Mouse (Mus musculus): ENCODE measurements around the gene B3gnt3. TPM values are rescaled to one million over a fixed set of nuclear protein-coding genes. Genes with fewer than 3 reads are reported as not detected.

B3gnt3 gene
- polyA plus RNA-seq, 1 experiment from 2014 or later: 0.10 TPM

DNA sequence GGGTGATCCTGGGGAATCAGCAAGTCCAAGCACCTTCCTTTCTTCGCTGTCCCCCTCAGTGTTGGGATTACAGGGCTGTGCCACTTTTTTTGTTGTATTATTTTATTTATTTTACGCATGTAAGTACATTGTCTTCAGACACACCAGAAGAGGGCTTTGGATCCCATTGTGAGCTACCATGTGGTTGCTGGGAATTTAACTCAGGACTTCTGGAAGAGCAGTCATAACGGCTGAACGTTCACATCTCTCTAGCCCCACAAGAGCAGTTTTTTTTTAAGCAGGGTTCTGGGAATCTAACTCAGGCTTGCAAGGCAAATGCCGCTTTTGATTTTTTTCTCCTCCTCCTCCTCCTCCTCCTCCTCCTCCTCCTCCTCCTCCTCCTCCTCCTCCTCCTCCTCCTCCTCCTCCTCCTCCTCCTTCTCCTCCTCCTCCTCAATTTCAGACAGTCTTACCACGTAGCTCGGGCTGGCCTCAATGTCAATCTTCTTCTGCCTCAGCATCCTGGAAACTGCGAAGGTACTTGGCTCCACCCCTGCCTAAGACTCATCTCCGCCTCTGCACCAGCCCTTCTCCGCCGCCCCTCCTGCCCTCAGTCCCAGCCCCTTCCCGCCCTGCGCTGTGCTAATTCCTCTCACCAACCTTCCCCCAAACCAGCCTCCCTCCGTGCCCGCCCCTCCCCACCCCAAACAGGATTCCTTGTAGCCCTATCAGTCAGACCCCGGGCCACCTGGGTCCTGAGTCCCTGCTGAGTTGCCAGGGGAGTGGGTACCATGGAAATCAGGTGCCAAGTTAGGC is 27.4 kb upstream of the B3gnt3 start:
- H3K4me1 ChIP-seq (ENCODE audit: control insufficient read depth, insufficient read depth, low read length): peaks cover 7% of the 10 kb centered on the region; the same call in 1 of the 2 replicates
- H3K36me3 ChIP-seq (ENCODE audit: control insufficient read depth, insufficient read depth, low read length): no peaks in the 10 kb centered on the region
- peak; percentile 55 for DNase-seq (ENCODE audit: low spot score)
- peak overlapping the region; percentile 29 for H3K4me3 ChIP-seq (ENCODE audit: low read depth, low read length)
- H3K4me2 ChIP-seq (ENCODE audit: low read length): peak overlapping the region; percentile 55
- no peaks in the 10 kb centered on the region for H3K9me3 ChIP-seq (replicated peaks; ENCODE audit: control insufficient read depth, low read length)
- 2% methylated on average over 13 of the region's 16 CpGs for WGBS
- ATAC-seq: peak; percentile 25
- no peak overlapping the region; the same call in 1 of the 2 replicates for H3K27ac ChIP-seq (ENCODE audit: low read depth, low read length)
- peak overlapping the region; percentile 30; the same call in 1 of the 2 replicates for H3K9ac ChIP-seq (ENCODE audit: low read length)
- H3K27me3 ChIP-seq (replicated peaks; ENCODE audit: control insufficient read depth, insufficient read depth, low read length): no peaks in the 10 kb centered on the region; the same call in 1 of the 2 replicates

DNA sequence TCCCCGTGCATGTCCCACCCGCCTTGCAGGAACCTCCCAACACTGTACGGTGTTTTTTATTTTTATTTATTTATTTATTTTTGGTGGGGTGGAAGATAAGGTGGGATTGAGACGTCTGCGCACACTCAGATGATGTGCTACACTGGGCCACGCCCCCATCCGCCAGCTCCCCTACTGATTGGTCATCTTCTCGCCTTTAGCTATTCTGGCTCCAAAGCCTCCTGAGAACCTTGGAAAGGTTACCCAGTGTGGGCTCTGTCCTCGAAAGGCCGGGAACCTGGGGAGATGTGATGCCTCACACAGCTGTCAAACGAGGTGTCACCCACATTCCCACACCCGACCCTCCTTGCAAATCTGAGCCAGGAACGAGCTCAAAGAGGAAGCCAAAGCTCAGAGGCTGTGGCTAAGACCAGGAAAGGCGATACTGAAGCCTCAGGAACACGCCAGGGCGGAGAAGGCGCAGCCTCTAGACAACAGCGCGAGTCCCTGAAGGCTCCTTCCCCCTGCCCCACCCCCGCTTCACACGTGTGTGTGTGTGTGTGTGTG is 26.7 kb upstream of the B3gnt3 start:
- peak; percentile 27; the same call in 1 of the 2 replicates for ATAC-seq
- Histone ChIP-seq H3K27me3 (replicated peaks; ENCODE audit: control insufficient read depth, insufficient read depth, low read length) (no peaks in the 10 kb centered on the region; the same call in 1 of the 2 replicates), H3K9ac (ENCODE audit: low read length) (peak overlapping the region; percentile 30; the same call in 1 of the 2 replicates), H3K4me1 (ENCODE audit: control insufficient read depth, insufficient read depth, low read length) (peaks cover 7% of the 10 kb centered on the region; the same call in 1 of the 2 replicates), H3K27ac (ENCODE audit: low read depth, low read length) (no peak overlapping the region; the same call in 1 of the 2 replicates), H3K4me3 (ENCODE audit: low read depth, low read length) (peak overlapping the region; percentile 29), H3K36me3 (ENCODE audit: control insufficient read depth, insufficient read depth, low read length) (no peaks in the 10 kb centered on the region), H3K4me2 (ENCODE audit: low read length) (peak overlapping the region; percentile 55), H3K9me3 (replicated peaks; ENCODE audit: control insufficient read depth, low read length) (no peaks in the 10 kb centered on the region)
- peak; percentile 76 for DNase-seq (ENCODE audit: low spot score)
- WGBS: 7% methylated on average over 19 of the region's 21 CpGs

DNA sequence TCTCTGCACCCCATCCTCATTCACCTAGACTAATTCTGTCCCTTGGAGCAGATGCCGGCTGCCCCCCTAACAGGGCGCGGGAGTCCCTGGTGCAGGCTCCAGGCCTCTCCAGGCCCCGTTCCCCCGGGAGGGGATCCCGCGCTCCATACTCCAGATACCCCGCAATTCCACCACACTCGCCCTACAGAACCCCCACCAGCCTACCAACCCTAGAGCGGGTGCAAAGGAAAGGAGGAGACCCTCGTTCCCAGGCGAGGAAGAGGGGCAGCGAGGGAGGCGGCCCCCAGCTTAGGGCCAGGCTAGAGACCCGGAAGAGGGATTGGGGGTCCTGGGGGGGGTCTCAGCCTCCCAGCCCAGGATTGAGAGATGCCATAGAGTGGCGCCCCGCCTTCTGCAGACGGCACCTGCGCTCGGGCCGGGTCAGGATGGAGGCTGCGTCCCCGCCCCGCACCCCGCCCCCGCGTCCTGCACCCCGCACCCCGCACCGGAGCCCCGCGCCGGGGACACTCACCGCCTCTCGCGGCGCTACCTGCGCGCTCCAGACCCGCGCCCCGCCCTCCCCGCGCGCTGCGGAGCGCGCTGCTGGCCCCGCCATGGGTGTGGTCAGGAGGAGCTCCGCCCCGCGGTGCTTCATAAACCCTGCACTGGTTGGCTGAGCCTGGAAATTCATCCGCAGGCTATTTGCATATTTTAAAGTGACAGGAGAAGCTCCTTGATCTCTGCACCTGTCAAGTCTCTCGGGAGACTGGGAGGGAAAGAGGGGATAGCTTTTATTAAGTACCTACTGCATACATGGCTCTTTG is 23.7 kb upstream of the B3gnt3 start, which contains the start of gene Fcho1:
Fcho1 (minus strand) TSS at position 595 of the 803 bp plus-strand sequence.
- H3K27ac ChIP-seq (ENCODE audit: low read depth, low read length): peak within 1 kb of the TSS; percentile 33; the same call in 1 of the 2 replicates
- ATAC-seq: peak; percentile 89
- H3K36me3 ChIP-seq (ENCODE audit: control insufficient read depth, insufficient read depth, low read length): no peaks in the 10 kb centered on the region
- DNase-seq (ENCODE audit: low spot score): peak; percentile 97
- H3K9ac ChIP-seq (ENCODE audit: low read length): peak within 1 kb of the TSS; percentile 84
- WGBS: 1% methylated on average over 42 of the region's 54 CpGs
- H3K4me3 ChIP-seq (ENCODE audit: low read depth, low read length): peak within 1 kb of the TSS; percentile 67
- H3K4me1 ChIP-seq (ENCODE audit: control insufficient read depth, insufficient read depth, low read length): peaks cover 20% of the 10 kb centered on the region
- no peaks in the 10 kb centered on the region for H3K27me3 ChIP-seq (replicated peaks; ENCODE audit: control insufficient read depth, insufficient read depth, low read length)
- H3K9me3 ChIP-seq (replicated peaks; ENCODE audit: control insufficient read depth, low read length): no peaks in the 10 kb centered on the region
- peak within 1 kb of the TSS; percentile 84 for H3K4me2 ChIP-seq (ENCODE audit: low read length)

DNA sequence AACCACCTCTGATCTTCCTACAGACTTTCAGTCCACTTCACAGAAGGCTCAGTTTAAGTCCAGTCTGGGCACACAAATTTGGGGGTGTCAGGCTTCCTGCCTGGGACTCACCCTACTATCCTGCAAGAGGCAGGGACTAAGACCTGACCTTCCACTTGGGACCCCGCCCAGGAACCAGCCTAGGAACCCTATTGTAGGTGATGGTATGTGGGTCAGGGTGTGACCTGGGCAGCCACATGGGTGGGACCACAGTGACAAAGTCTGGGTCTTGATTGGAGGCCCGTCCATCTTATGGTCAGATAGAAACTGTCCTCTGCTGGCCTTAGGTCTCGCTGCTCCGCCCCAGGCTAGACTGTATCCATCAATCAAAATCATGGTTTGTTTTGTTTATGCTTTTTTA is 22.8 kb upstream of the B3gnt3 start:
- Histone ChIP-seq H3K27ac (ENCODE audit: low read depth, low read length) (no peak overlapping the region), H3K36me3 (ENCODE audit: control insufficient read depth, insufficient read depth, low read length) (no peaks in the 10 kb centered on the region), H3K4me1 (ENCODE audit: control insufficient read depth, insufficient read depth, low read length) (peaks cover 29% of the 10 kb centered on the region), H3K4me2 (ENCODE audit: low read length) (peak overlapping the region; percentile 84), H3K27me3 (replicated peaks; ENCODE audit: control insufficient read depth, insufficient read depth, low read length) (no peaks in the 10 kb centered on the region), H3K9ac (ENCODE audit: low read length) (peak overlapping the region; percentile 84), H3K9me3 (replicated peaks; ENCODE audit: control insufficient read depth, low read length) (no peaks in the 10 kb centered on the region), H3K4me3 (ENCODE audit: low read depth, low read length) (peak overlapping the region; percentile 67)
- DNase-seq (ENCODE audit: low spot score) (no peak), ATAC-seq (no peak)
- WGBS: 68% methylated on average over 4 of the region's 4 CpGs

DNA sequence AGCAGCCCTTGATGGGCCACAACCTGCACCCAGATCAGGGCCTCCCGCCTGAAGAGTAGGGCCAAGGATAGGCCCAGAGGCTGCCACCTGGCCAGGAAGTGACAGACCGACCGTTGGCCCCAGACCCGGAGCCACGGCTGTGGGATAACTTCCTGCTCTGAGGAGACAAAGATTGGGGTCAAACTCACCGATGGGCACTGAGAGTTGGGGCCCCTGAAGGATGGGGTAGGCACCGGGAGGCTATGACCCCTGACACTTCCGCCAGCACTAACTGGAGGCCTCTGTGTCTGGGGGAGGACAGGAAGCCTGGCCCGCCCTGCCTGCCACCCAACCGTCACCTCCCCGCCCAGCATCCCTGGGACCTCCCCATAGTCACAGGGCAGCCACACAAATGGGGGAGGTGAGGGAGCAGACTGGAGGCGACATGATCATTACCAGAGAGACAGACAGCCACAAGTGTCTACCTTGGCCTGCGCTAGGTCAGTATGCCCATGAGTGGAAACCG is 21.5 kb upstream of the B3gnt3 start:
- H3K27me3 ChIP-seq (replicated peaks; ENCODE audit: control insufficient read depth, insufficient read depth, low read length): no peaks in the 10 kb centered on the region
- H3K4me1 ChIP-seq (ENCODE audit: control insufficient read depth, insufficient read depth, low read length): peaks cover 40% of the 10 kb centered on the region
- DNase-seq (ENCODE audit: low spot score): no peak
- ATAC-seq: no peak
- H3K4me2 ChIP-seq (ENCODE audit: low read length): no peak overlapping the region
- no peak overlapping the region for H3K9ac ChIP-seq (ENCODE audit: low read length)
- H3K27ac ChIP-seq (ENCODE audit: low read depth, low read length): no peak overlapping the region
- H3K4me3 ChIP-seq (ENCODE audit: low read depth, low read length): no peak overlapping the region
- H3K9me3 ChIP-seq (replicated peaks; ENCODE audit: control insufficient read depth, low read length): no peaks in the 10 kb centered on the region
- WGBS: 74% methylated on average over 14 of the region's 14 CpGs
- H3K36me3 ChIP-seq (ENCODE audit: control insufficient read depth, insufficient read depth, low read length): no peaks in the 10 kb centered on the region

DNA sequence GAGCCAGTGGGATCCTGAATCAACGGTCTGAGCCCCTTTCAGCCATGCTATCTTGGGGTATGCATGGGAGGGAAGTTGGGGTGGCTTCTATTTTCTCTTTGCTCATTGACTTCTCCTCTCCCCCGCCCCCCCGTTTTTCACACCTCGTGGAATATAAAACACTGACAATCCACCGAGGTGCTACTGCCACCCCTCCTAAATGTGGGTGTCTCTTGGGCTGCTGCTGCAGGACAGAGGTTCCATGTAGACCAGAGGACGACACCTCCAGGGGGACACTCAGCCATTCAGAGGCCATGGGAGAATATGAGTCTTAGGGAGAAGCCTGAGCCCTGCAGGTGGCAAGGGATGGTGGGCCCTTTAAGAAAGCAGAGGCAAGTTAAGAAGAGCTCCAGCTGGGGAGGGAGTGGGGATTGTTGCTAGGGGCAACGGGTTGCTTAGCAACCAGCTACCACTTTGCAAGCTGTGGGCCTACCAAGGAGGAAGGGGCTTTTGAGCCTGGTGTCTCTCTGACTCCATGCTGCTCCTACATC is 18.4 kb upstream of the B3gnt3 start:
- peaks cover 26% of the 10 kb centered on the region for H3K36me3 ChIP-seq (ENCODE audit: control insufficient read depth, insufficient read depth, low read length)
- peak overlapping the region; percentile 38 for H3K4me2 ChIP-seq (ENCODE audit: low read length)
- peak overlapping the region; percentile 32; the same call in 1 of the 2 replicates for H3K9ac ChIP-seq (ENCODE audit: low read length)
- DNase-seq (ENCODE audit: low spot score) (peak; percentile 97), ATAC-seq (peak; percentile 87)
- no peaks in the 10 kb centered on the region for H3K9me3 ChIP-seq (replicated peaks; ENCODE audit: control insufficient read depth, low read length)
- 0 out of 2 replicates have a peak overlapping the region, but pooled peaks have one; percentile 5 for H3K4me3 ChIP-seq (ENCODE audit: low read depth, low read length)
- peak overlapping the region; percentile 84 for H3K27ac ChIP-seq (ENCODE audit: low read depth, low read length)
- H3K4me1 ChIP-seq (ENCODE audit: control insufficient read depth, insufficient read depth, low read length): peaks cover 39% of the 10 kb centered on the region
- 24% methylated on average over 7 of the region's 7 CpGs for WGBS
- H3K27me3 ChIP-seq (replicated peaks; ENCODE audit: control insufficient read depth, insufficient read depth, low read length): no peaks in the 10 kb centered on the region

DNA sequence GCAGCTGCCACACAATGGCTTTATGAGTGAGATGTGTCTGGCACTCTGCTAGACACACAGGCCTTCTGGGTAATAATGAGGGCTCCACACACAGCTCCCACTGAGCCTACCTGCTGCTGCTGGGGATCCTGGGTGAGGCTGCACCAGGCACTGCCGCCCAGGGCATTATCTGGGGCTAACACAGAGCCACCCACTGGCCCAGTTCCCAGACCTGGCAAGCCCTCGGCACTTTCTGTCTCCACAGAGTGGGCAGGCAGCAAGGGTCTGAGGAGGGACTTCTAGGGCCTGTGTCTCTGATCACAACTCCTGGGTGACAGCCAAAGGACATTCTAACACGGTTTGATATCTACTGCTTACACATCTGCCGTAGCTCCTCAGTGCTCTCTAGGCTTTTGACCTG is 17.6 kb upstream of the B3gnt3 start:
- H3K4me2 ChIP-seq (ENCODE audit: low read length): 0 out of 2 replicates have a peak overlapping the region, but pooled peaks have one; percentile 38
- H3K9ac ChIP-seq (ENCODE audit: low read length): peak overlapping the region; percentile 25; the same call in 1 of the 2 replicates
- no peaks in the 10 kb centered on the region for H3K9me3 ChIP-seq (replicated peaks; ENCODE audit: control insufficient read depth, low read length)
- 23% methylated on average over 4 of the region's 4 CpGs for WGBS
- peak overlapping the region; percentile 84 for H3K27ac ChIP-seq (ENCODE audit: low read depth, low read length)
- ATAC-seq (peak; percentile 65), DNase-seq (ENCODE audit: low spot score) (peak; percentile 83)
- H3K4me3 ChIP-seq (ENCODE audit: low read depth, low read length): no peak overlapping the region
- no peaks in the 10 kb centered on the region for H3K27me3 ChIP-seq (replicated peaks; ENCODE audit: control insufficient read depth, insufficient read depth, low read length)
- H3K36me3 ChIP-seq (ENCODE audit: control insufficient read depth, insufficient read depth, low read length): peaks cover 33% of the 10 kb centered on the region
- peaks cover 33% of the 10 kb centered on the region for H3K4me1 ChIP-seq (ENCODE audit: control insufficient read depth, insufficient read depth, low read length)

DNA sequence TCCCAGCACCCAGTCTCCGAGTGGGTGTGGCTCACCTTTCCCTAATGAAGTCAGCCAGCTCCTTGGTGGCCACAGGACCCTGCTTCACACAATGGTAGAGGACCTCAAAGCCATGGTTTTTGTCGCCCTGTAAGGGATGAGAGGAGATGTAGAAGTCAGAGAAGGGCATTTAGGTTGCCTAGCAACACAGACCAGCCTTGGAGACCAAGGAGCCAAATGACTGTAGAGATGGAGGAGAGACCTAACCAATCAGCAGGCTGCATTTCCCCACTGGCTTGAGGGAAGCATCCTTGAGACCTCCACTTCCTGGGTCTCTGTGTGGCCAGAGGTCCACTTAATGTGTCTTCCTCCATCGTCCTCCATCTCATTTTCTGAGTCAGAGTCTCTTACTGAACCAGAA is 16.7 kb upstream of the B3gnt3 start:
- Histone ChIP-seq H3K27ac (ENCODE audit: low read depth, low read length) (peak overlapping the region; percentile 84; the same call in 1 of the 2 replicates), H3K9ac (ENCODE audit: low read length) (no peak overlapping the region), H3K4me3 (ENCODE audit: low read depth, low read length) (no peak overlapping the region), H3K27me3 (replicated peaks; ENCODE audit: control insufficient read depth, insufficient read depth, low read length) (no peaks in the 10 kb centered on the region), H3K9me3 (replicated peaks; ENCODE audit: control insufficient read depth, low read length) (no peaks in the 10 kb centered on the region), H3K36me3 (ENCODE audit: control insufficient read depth, insufficient read depth, low read length) (peaks cover 39% of the 10 kb centered on the region), H3K4me2 (ENCODE audit: low read length) (no peak overlapping the region), H3K4me1 (ENCODE audit: control insufficient read depth, insufficient read depth, low read length) (peaks cover 33% of the 10 kb centered on the region)
- ATAC-seq: no peak
- 32% methylated on average over 3 of the region's 3 CpGs for WGBS
- DNase-seq (ENCODE audit: low spot score): no peak

Data from forebrain, embryonic 14.5 days (tissue).